In the genomic region with DNA sequence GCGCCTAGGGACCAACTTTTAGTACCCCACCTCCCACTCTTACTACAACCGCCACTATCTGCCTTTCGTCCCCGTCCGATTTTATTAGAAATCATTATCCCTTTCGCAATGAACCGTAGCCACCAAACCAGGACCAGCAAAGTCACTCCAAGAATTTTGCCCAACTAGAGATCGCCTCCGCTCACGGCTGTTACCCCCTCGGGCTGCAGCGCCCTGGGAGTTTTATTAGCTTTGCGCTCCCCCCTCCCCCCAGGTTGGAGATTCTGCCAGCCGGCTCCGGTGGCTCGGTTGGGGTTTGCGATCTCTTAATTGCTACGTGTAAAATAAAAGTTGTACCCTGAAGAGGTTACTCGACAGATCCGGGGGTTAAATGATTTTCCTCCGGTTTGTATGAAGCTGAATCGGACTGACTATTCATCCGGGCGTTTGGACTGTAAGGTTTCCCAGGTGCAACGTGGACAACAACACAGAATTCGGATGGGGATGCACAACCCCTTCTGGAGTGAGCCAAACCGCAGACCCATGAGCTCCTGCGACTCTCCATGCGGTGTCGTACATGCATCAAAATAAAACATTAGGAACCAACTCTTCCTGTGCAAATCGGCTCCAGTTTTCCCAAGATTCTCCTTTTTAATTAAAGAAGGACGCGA, we compare ENCODE assay signal across 8 mouse cellular contexts. TPM values are rescaled to one million over a fixed set of nuclear protein-coding genes. Genes with fewer than 3 reads are reported as not detected.
A peak's percentile ranks its signal among the peaks of the same experiment; 100 is the strongest.
DNase-seq lines count a peak whose midpoint lies in the region; ATAC-seq and TF ChIP-seq lines count a peak whose summit lies in the region.
"Had no signal": no experiment of that assay in that cellular context is flagged by ENCODE, and none has a peak within 500 bp of the region (broad histone marks: within the 10 kb centered on the region; RNA-seq: fewer than 3 reads in every experiment).

No protein-coding gene starts in this region.

- TF ChIP-seq POLR2A in limb, embryonic 14.5 days (IDR thresholded peaks at IDR 0.05; ENCODE audit: borderline replicate concordance, extremely low read depth, insufficient read depth, insufficient read length), result no peak

- H3K4me1 ChIP-seq in liver, embryonic 11.5 days (replicated peaks; ENCODE audit: control insufficient read depth, insufficient read depth, low read length), result 0 out of 2 replicates have a peak, but pooled peaks cover 5% of the 10 kb centered on the region
- H3K4me1 ChIP-seq in forebrain, embryonic 11.5 days (replicated peaks; ENCODE audit: control insufficient read depth, insufficient read depth, low read length), result peaks cover 6% of the 10 kb centered on the region; the same call in 1 of the 2 replicates
- H3K4me1 ChIP-seq in limb, embryonic 14.5 days (ENCODE audit: control insufficient read depth, insufficient read depth, low read length), result peaks cover 2% of the 10 kb centered on the region; the same call in 1 of the 2 replicates
- peaks cover 39% of the 10 kb centered on the region for H3K4me1 ChIP-seq in stomach, embryonic 15.5 days

- no peak overlapping the region for H3K9ac ChIP-seq in liver, embryonic 11.5 days (ENCODE audit: low read depth, low read length)
- no peak overlapping the region for H3K9ac ChIP-seq in forebrain, embryonic 11.5 days (ENCODE audit: low read length)
- no peak overlapping the region for H3K9ac ChIP-seq in limb, embryonic 14.5 days (ENCODE audit: low read depth, low read length, severe bottlenecking)
- H3K9ac ChIP-seq in stomach, embryonic 15.5 days, result no peak overlapping the region

- WGBS in liver, embryonic 11.5 days, result 2% methylated on average over 33 of the region's 33 CpGs
- under 1% methylated on average over 33 of the region's 33 CpGs for WGBS in forebrain, embryonic 11.5 days
- WGBS in limb, embryonic 14.5 days, result under 1% methylated on average over 33 of the region's 33 CpGs
- 1% methylated on average over 33 of the region's 33 CpGs for WGBS in stomach, embryonic 15.5 days

- no peak overlapping the region for H3K27ac ChIP-seq in liver, embryonic 11.5 days (ENCODE audit: low read depth, low read length)
- no peak overlapping the region for H3K27ac ChIP-seq in forebrain, embryonic 11.5 days (ENCODE audit: low read depth, low read length)
- H3K27ac ChIP-seq in limb, embryonic 14.5 days (replicated peaks; ENCODE audit: low read depth, low read length), result no peak overlapping the region
- H3K27ac ChIP-seq in stomach, embryonic 15.5 days, result no peak overlapping the region

- DNase-seq in liver, embryonic 11.5 days (ENCODE audit: low spot score), result no peak
- DNase-seq in liver, result no peak
- peak; percentile 57 for DNase-seq in forebrain, embryonic 11.5 days (ENCODE audit: low spot score)
- DNase-seq in limb, embryonic 14.5 days (ENCODE audit: low spot score), result no peak
- DNase-seq in layer of hippocampus, adult 11-12 months (ENCODE audit: low spot score), result no peak
- DNase-seq in cerebellum, adult 18-20 months, result no peak
- DNase-seq: layer of hippocampus, postnatal 36 days had no signal

- no peak for ATAC-seq in liver, embryonic 11.5 days (replicated peaks; ENCODE audit: low FRiP score)
- no peak for ATAC-seq in forebrain, embryonic 11.5 days (replicated peaks; ENCODE audit: low FRiP score)
- ATAC-seq in limb, embryonic 14.5 days (ENCODE audit: low FRiP score, low read depth), result no peak
- no peak for ATAC-seq in stomach, embryonic 15.5 days (ENCODE audit: insufficient read depth, low FRiP score, low read depth)

- no peaks in the 10 kb centered on the region for H3K36me3 ChIP-seq in liver, embryonic 11.5 days (ENCODE audit: control insufficient read depth, insufficient read depth, low read length)
- H3K36me3 ChIP-seq in forebrain, embryonic 11.5 days (ENCODE audit: control insufficient read depth, insufficient read depth, low read length), result no peaks in the 10 kb centered on the region
- H3K36me3 ChIP-seq in limb, embryonic 14.5 days (ENCODE audit: control insufficient read depth, insufficient read depth, low read length), result no peaks in the 10 kb centered on the region
- no peaks in the 10 kb centered on the region for H3K36me3 ChIP-seq in stomach, embryonic 15.5 days

- H3K9me3 ChIP-seq in liver, embryonic 11.5 days (ENCODE audit: control insufficient read depth, low read length), result no peaks in the 10 kb centered on the region
- no peaks in the 10 kb centered on the region for H3K9me3 ChIP-seq in forebrain, embryonic 11.5 days (ENCODE audit: control insufficient read depth, low read length)
- H3K9me3 ChIP-seq in limb, embryonic 14.5 days (ENCODE audit: control insufficient read depth, low read length), result no peaks in the 10 kb centered on the region
- no peaks in the 10 kb centered on the region for H3K9me3 ChIP-seq in stomach, embryonic 15.5 days

- peaks cover 100% of the 10 kb centered on the region for H3K27me3 ChIP-seq in liver, embryonic 11.5 days (replicated peaks; ENCODE audit: control insufficient read depth, insufficient read depth, low read length)
- peaks cover 88% of the 10 kb centered on the region for H3K27me3 ChIP-seq in forebrain, embryonic 11.5 days (ENCODE audit: control insufficient read depth, insufficient read depth, low read length)
- peaks cover 85% of the 10 kb centered on the region for H3K27me3 ChIP-seq in limb, embryonic 14.5 days (ENCODE audit: control insufficient read depth, insufficient read depth, low read length)
- H3K27me3 ChIP-seq in stomach, embryonic 15.5 days (replicated peaks), result peaks cover 89% of the 10 kb centered on the region

- peak overlapping the region; percentile 39 for H3K4me2 ChIP-seq in liver, embryonic 11.5 days
- H3K4me2 ChIP-seq in forebrain, embryonic 11.5 days (ENCODE audit: low read depth, low read length, severe bottlenecking), result peak overlapping the region; percentile 41
- peak overlapping the region; percentile 54 for H3K4me2 ChIP-seq in limb, embryonic 14.5 days (replicated peaks; ENCODE audit: low read depth, low read length, severe bottlenecking)
- peak overlapping the region; percentile 51 for H3K4me2 ChIP-seq in stomach, embryonic 15.5 days

- H3K4me3 ChIP-seq in liver, embryonic 11.5 days (ENCODE audit: low read depth, low read length), result 0 out of 2 replicates have a peak overlapping the region, but pooled peaks have one; percentile 23
- H3K4me3 ChIP-seq in forebrain, embryonic 11.5 days (ENCODE audit: low read depth, low read length), result peak overlapping the region; percentile 42; the same call in 1 of the 2 replicates
- peak overlapping the region; percentile 51 for H3K4me3 ChIP-seq in limb, embryonic 14.5 days (replicated peaks; ENCODE audit: low read length)
- H3K4me3 ChIP-seq in stomach, embryonic 15.5 days (replicated peaks), result peak overlapping the region; percentile 35

RNA-seq across cellular contexts. Expression of gene Tfap2a, which starts 3.7 kb away (rescaled TPM):
- 0.22 and 0.34 TPM in 2 replicates for polyA plus RNA-seq in liver, embryonic 11.5 days (2014; fragmentation: Nextera tagmentation; extraction: Ambion mirVana)
- 3.3 and 3.6 TPM in 2 replicates for polyA plus RNA-seq in forebrain, embryonic 11.5 days (2014; fragmentation: Nextera tagmentation; extraction: Ambion mirVana)
- polyA plus RNA-seq in limb, embryonic 14.5 days (2012; rRNA removed), result 21.5 and 23.9 TPM in 2 replicates
- polyA plus RNA-seq in limb, embryonic 14.5 days (2014; fragmentation: Nextera tagmentation; extraction: Ambion mirVana), result 9.6 and 12.8 TPM in 2 replicates
- 0.80 and 1.0 TPM in 2 replicates for polyA plus RNA-seq in stomach, embryonic 15.5 days (2015; fragmentation: Nextera tagmentation; extraction: Ambion mirVana)
